Mouse (Mus musculus) heart, postnatal 0 days (tissue): ENCODE results near the gene Dpt. TPM values are rescaled to one million over a fixed set of nuclear protein-coding genes. Genes with fewer than 3 reads are reported as not detected.

Source experiments
- ATAC-seq: fragments of 200-750 bp; cut with Nextera tagmentation; 2 replicates; pipeline ENCODE4 v1.8.0; 2017; ENCODE audit warnings: low read depth, moderate number of reproducible peaks, moderate library complexity; ENCODE audit not compliant: insufficient read depth
- DNase-seq: peaks from one replicate; pipeline ENCODE4 v3.0.0-alpha.2; 2016; ENCODE audit warnings: low spot score
- H3K27ac ChIP-seq: fragments of 300-500 bp; sonication (generic); 2 replicates; pipeline ENCODE4 v1.5.1; 2014; ENCODE audit warnings: low read depth, mild to moderate bottlenecking
- H3K27me3 ChIP-seq: fragments of 300-500 bp; sonication (generic); 2 replicates; pipeline ENCODE4 v1.6.1; 2014; ENCODE audit warnings: low read length, mixed read lengths; ENCODE audit not compliant: control insufficient read depth, insufficient read depth
- H3K36me3 ChIP-seq: fragments of 300-500 bp; sonication (generic); replicated peaks from 2 replicates; pipeline ENCODE4 v1.6.1; 2014; ENCODE audit warnings: low read length, mixed read lengths; ENCODE audit not compliant: control insufficient read depth, insufficient read depth
- H3K4me1 ChIP-seq: fragments of 300-500 bp; sonication (generic); 2 replicates; pipeline ENCODE4 v1.6.1; 2014; ENCODE audit warnings: antibody characterized with exemption; ENCODE audit not compliant: control insufficient read depth, insufficient read depth
- H3K4me2 ChIP-seq: fragments of 300-500 bp; sonication (generic); 2 replicates; pipeline ENCODE4 v1.6.1; 2014; ENCODE audit warnings: low read depth, mild to moderate bottlenecking, low read length, moderate library complexity
- H3K4me3 ChIP-seq: fragments of 300-500 bp; sonication (generic); 2 replicates; pipeline ENCODE4 v1.5.1; 2014; ENCODE audit warnings: low read depth, low read length
- H3K9ac ChIP-seq: fragments of 300-500 bp; sonication (generic); replicated peaks from 2 replicates; pipeline ENCODE4 v1.6.1; 2014; ENCODE audit warnings: low read depth, low read length, mixed read lengths
- H3K9me3 ChIP-seq: fragments of 300-500 bp; sonication (generic); replicated peaks from 2 replicates; pipeline ENCODE4 v1.6.1; 2016; ENCODE audit warnings: low read length; ENCODE audit not compliant: control insufficient read depth
- CTCF ChIP-seq: IDR thresholded peaks from 2 replicates; pipeline ENCODE4 v1.5.1; 2016; ENCODE audit warnings: antibody characterized with exemption, control low read depth, low read depth
- EP300 ChIP-seq: IDR thresholded peaks from 2 replicates; pipeline ENCODE4 v1.6.1; 2016; ENCODE audit warnings: antibody characterized with exemption, low read depth
- WGBS: fragments of 180-500 bp; shearing (Covaris S2); extraction: QIAGEN DNeasy Blood & Tissue Kit; methylation state at CpG from one replicate; pipeline ENCODE4 v1.1.7; 2014; 5-methylcytosine and 5-hydroxymethylcytosine counted together
- polyA plus RNA-seq: library from polyadenylated mRNA; unstranded; fragments of >200 nt; fragmentation: Nextera tagmentation; extraction: Ambion mirVana; gene quantifications from 2 replicates; pipeline ENCODE4 v1.2.1, GENCODE M21; 2015
- total RNA-seq: library from RNA; depleted of rRNA; stranded (reverse); fragments of >200 nt; gene quantifications from 2 replicates; pipeline ENCODE4 v1.2.3, GENCODE M21; 2014; ENCODE audit warnings: low replicate concordance

Dpt gene
- total and polyA plus RNA-seq, 2 experiments from 2014 or later, result 52.5 to 83.2 TPM

DNA sequence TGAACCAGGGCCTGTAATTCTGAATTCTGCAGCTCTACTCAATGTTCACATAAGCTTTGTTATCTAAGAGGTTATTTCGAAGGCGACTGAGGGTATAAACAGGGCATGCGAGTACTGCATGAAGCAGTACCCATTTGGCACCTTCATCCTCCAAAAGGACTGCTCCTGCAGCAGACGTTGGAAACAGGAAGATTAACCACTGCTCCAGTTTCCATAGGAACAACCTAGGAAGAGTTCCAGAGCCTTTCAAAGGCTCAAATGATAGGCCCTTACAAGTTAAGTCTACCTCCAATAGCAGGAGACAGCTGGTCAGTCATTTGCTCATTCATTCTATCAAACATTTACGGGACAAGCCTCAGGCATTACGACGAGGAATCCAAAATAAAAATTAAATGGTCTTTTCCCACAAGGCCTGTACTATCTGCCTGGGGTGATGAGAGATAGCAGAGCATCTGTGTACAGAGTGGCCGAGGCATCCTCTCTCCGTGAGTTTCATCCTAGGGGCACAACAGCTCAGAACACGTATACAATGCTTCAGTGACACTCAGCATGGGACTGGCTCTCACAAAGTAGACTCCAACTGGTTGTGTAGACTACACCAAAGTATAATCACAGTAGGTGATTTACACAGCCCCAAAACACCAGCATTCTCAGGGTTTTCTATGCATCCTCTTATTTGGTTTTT, 8.4 kb downstream of the Dpt start:
- DNase-seq, result no peak
- Histone ChIP-seq H3K4me3 (no peak overlapping the region), H3K4me1 (no peaks in the 10 kb centered on the region), H3K4me2 (no peak overlapping the region), H3K27me3 (no peaks in the 10 kb centered on the region), H3K27ac (no peak overlapping the region), H3K9me3 (no peaks in the 10 kb centered on the region), H3K9ac (no peak overlapping the region), H3K36me3 (no peaks in the 10 kb centered on the region)
- no peak for TF ChIP-seq EP300
- TF ChIP-seq CTCF, result no peak
- WGBS, result 74% methylated on average over 10 of the region's 10 CpGs
- no peak for ATAC-seq

DNA sequence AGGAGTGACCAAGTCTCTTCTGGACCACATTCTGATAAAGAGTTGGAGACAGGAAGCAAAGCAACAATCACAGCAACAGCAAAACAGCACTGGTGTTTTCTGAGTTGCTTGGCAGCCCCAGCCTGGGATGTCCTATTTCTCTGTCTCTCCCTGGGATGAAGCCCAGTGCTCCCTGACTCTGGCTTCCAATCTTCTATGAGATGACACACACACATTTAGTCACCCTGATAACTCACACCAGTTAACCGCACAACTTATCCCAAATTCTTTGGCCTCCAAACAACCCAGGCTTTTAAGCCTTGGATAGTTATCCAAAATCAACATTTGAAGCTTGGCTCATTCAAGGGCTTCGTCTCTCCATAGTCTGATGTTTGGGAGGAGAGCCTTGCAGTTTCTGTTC, 12.9 kb downstream of the Dpt start:
- DNase-seq (peak; percentile 35), ATAC-seq (peak; percentile 47)
- no peak overlapping the region for H3K4me2 ChIP-seq
- no peaks in the 10 kb centered on the region for H3K9me3 ChIP-seq
- H3K4me1 ChIP-seq, result no peaks in the 10 kb centered on the region
- H3K27ac ChIP-seq, result no peak overlapping the region
- TF ChIP-seq EP300 (no peak), CTCF (no peak)
- no peak overlapping the region for H3K9ac ChIP-seq
- no peaks in the 10 kb centered on the region for H3K36me3 ChIP-seq
- no peak overlapping the region for H3K4me3 ChIP-seq
- WGBS, result 58% methylated on average over 2 of the region's 2 CpGs
- no peaks in the 10 kb centered on the region for H3K27me3 ChIP-seq

DNA sequence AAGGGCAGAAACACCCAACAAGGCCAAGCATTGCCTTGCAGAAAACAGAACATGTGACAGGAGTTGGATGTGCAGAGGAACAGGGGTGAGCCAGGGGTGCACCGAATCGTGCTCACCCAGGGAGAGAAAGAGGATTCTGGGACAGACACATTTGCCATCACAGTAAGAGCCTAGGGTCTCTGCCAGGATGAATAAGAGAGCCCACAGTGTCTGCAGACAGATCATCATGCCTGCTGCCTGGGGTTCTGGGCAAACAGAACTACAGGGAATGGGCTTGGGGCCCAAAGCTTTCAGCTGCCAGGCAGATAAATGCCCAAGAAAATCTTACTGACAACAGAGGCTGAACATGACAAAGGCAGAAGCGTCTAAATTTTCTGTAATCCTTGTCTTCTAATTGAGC, 14.9 kb downstream of the Dpt start:
- H3K9me3 ChIP-seq, result no peaks in the 10 kb centered on the region
- H3K4me2 ChIP-seq, result no peak overlapping the region
- H3K36me3 ChIP-seq, result no peaks in the 10 kb centered on the region
- no peak overlapping the region for H3K27ac ChIP-seq
- TF ChIP-seq EP300 (no peak), CTCF (no peak)
- no peaks in the 10 kb centered on the region for H3K4me1 ChIP-seq
- no peaks in the 10 kb centered on the region for H3K27me3 ChIP-seq
- WGBS, result 84% methylated on average over 3 of the region's 3 CpGs
- H3K4me3 ChIP-seq, result no peak overlapping the region
- H3K9ac ChIP-seq, result no peak overlapping the region
- no peak for ATAC-seq
- no peak for DNase-seq

DNA sequence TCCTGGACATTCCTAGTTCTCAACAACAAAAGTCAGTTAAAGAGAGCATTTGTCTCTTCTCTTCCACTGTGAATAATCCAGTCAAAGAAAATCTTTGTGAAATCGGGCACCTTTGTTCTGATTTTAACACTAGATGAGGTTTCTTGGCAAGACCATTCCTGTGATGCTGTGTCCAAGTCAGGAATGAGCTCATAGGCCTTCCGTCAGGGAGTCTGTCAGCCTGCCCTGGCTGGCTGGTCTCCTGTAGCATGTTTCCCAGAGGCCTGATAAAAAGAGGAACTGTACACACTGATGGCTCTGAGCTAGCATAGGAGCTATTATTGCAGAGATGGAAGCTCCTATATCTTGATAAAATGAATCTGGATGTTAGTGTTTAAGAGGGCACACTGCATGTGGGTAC, 17.8 kb downstream of the Dpt start:
- ATAC-seq, result no peak
- no peaks in the 10 kb centered on the region for H3K4me1 ChIP-seq
- H3K27me3 ChIP-seq, result no peaks in the 10 kb centered on the region
- no peak for DNase-seq
- H3K9me3 ChIP-seq, result no peaks in the 10 kb centered on the region
- no peak overlapping the region for H3K9ac ChIP-seq
- H3K4me3 ChIP-seq, result no peak overlapping the region
- WGBS, result 48% methylated on average over 2 of the region's 2 CpGs
- no peak overlapping the region for H3K27ac ChIP-seq
- TF ChIP-seq CTCF (no peak), EP300 (no peak)
- H3K36me3 ChIP-seq, result no peaks in the 10 kb centered on the region
- H3K4me2 ChIP-seq, result no peak overlapping the region

DNA sequence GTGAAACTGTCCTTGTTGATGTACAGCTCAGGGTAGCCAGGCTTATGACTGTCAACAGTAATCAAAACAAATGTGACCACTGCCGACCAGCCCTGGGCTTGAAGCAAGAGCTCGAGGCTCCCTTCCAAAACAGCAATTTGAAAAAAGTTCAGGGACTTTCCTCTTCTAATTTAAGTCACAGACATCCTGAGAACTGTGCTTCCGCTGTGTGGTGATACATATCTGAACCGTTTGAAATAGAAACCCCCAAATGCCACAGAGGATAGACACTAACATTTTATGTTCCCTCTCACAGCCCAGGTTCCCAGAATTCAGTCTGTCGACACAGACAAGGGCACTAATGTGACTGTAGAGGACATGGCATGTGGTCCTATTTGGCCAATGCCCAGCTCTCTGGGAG, 18.9 kb downstream of the Dpt start:
- Histone ChIP-seq H3K4me2 (no peak overlapping the region), H3K4me1 (no peaks in the 10 kb centered on the region), H3K9ac (no peak overlapping the region), H3K27me3 (no peaks in the 10 kb centered on the region), H3K4me3 (no peak overlapping the region), H3K27ac (no peak overlapping the region), H3K9me3 (no peaks in the 10 kb centered on the region), H3K36me3 (no peaks in the 10 kb centered on the region)
- DNase-seq (no peak), ATAC-seq (no peak)
- 38% methylated on average over 5 of the region's 5 CpGs for WGBS
- TF ChIP-seq EP300, result no peak
- TF ChIP-seq CTCF, result no peak

DNA sequence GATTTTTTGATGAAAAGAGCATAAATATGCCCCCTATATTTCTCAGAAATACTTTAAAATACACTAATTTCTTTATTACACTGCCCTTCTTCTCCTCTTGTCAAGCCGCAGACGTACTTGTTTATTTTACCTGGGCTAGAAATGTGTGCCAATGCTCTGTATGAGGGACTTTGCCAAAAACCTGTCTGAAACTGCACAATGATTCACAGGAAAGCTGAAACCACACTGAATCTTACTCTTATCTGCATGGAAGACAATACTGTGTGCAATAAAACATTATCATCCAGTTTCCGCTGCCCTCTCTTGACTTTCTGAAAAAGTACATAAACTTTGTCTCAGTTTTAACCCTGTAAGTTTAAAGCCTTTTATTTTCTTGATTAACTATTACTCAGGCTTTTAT, 20.9 kb downstream of the Dpt start:
- Histone ChIP-seq H3K4me3 (no peak overlapping the region), H3K27ac (no peak overlapping the region), H3K9me3 (no peaks in the 10 kb centered on the region), H3K36me3 (no peaks in the 10 kb centered on the region), H3K4me2 (no peak overlapping the region), H3K9ac (no peak overlapping the region), H3K27me3 (no peaks in the 10 kb centered on the region), H3K4me1 (no peaks in the 10 kb centered on the region)
- ATAC-seq (no peak), DNase-seq (no peak)
- 68% methylated on average over 3 of the region's 3 CpGs for WGBS
- TF ChIP-seq EP300 (no peak), CTCF (no peak)
